Mouse (Mus musculus) retina, postnatal 7 days (tissue): ENCODE measurements around the gene Arhgap24.

ENCODE experiments used
- DNase-seq: peaks from one replicate; pipeline ENCODE4 v3.0.0-alpha.2; 2012; ENCODE audit warnings: low read depth, low spot score

Arhgap24 gene

GRCm38 (mm10) chr5:102481215-102482211 lies at the start of gene Arhgap24:
TSS of gene Arhgap24 (plus strand) at chr5:102481391.
- DNase-seq, result no peak

DNA sequence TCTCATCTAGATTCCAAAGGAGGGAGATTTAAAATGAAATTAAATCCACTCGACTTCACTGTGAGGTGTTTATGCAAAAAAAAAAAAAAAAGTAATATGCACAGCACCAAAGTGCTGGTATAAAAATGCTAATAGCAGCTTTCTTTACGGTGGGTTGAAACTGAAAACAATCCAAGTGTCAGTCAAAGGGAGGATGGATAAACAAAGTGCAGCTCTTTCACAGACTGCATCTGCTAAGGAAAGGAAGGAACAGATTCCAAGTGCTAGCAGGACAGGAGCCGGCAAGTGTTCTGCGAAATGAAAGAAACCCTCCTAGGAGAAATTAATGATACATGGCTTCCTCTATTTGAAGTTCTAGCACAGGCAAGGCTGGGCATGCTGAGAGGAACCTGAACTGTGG lies 47.0 kb upstream of the Arhgap24 start:
- DNase-seq, result no peak

- DNase-seq, result no peak
These were observed 44.6 kb upstream of the Arhgap24 start for GRCm38 (mm10) chr5:102436581-102436980.

DNA sequence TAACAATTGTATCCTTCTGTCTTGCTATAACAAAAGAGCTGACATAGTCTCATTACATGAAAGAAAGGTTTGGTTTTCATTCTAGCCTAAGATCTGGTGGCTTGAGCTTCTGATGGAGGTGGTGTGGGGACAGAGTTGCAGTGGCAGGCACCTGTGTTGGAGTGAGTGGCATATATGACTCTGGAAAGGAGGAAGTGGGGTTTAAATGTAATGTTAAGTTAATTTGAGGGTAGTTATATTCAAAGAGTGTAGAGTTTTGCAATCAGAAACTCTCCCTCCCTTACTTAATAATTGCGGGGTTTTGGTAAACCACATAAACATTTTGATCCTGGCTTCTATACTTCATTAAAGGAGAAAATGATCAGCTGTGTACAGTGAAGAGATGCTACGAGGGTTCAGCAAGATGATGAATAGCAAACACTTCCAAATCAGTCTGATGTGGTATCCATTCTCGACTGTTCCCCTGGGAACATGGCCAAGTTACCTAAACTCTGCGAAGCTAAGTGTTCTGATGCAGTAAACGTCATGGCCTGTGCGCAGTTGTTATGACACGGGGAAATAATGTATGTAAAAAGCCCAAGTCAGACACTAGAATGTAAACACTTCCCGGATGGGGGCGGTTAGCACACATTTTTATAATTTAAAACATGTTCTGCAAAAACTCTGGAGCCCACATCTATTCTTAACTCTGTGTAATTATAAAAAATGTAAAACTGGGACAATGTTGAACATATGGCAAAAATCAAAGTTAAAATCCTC lies 41.9 kb upstream of the Arhgap24 start:
- no peak for DNase-seq

GRCm38 (mm10) chr5:102447436-102447835 lies 33.8 kb upstream of the Arhgap24 start:
- DNase-seq, result no peak

GRCm38 (mm10) chr5:102450897-102451296 lies 30.3 kb upstream of the Arhgap24 start:
- DNase-seq, result no peak

GRCm38 (mm10) chr5:102452079-102452797 lies 29.0 kb upstream of the Arhgap24 start:
- DNase-seq, result no peak

- no peak for DNase-seq
These were observed 27.9 kb upstream of the Arhgap24 start for GRCm38 (mm10) chr5:102453324-102453723.

GRCm38 (mm10) chr5:102455247-102455646 lies 25.9 kb upstream of the Arhgap24 start:
- DNase-seq, result no peak

GRCm38 (mm10) chr5:102460452-102461197 lies 20.6 kb upstream of the Arhgap24 start:
- no peak for DNase-seq

DNA sequence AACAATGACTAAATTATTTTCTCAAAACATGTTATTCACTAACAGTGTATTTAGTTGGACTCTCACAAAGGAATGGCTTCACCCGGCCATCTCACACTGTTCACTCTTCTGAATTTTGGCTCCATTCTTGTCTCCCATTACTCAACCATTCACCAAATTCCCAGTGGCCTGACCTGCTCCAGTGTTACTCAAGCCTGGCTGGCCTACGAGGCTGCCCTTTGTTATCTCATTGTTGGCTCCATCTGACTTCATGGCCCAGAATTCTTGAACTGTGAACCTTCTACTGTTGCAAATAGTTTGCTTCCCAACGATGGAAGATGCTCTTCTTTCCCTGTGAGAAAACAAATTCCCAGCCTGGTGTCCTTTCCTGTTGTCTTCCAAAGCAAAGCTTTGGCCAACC lies 18.2 kb upstream of the Arhgap24 start:
- DNase-seq, result no peak

GRCm38 (mm10) chr5:102465372-102465771 lies 15.8 kb upstream of the Arhgap24 start:
- no peak for DNase-seq

GRCm38 (mm10) chr5:102468292-102468691 lies 12.9 kb upstream of the Arhgap24 start:
- DNase-seq, result no peak

- no peak for DNase-seq
These were observed 10.9 kb upstream of the Arhgap24 start for GRCm38 (mm10) chr5:102470284-102470683.

DNA sequence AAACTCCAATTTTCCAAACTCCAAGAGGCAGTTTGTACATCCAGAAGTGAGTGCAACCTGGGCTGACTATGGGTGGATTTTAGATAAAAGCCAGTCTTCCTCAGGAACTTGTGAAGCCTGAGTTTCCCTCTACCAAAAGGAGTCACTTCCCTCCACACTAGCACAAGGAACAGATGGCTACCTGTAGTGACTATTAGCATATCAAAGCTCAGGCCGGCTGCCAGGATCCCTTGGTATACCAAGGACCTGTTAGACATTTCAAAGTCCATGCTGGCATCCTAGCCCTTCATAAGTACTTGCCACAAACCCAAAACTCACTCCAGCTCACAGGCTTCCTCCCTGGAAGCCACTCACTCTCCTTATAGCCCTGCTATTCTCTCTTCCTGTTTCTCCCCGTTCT lies 3.1 kb upstream of the Arhgap24 start:
- no peak for DNase-seq

GRCm38 (mm10) chr5:102483285-102483975 lies 2.2 kb downstream of the Arhgap24 start:
- no peak for DNase-seq

DNA sequence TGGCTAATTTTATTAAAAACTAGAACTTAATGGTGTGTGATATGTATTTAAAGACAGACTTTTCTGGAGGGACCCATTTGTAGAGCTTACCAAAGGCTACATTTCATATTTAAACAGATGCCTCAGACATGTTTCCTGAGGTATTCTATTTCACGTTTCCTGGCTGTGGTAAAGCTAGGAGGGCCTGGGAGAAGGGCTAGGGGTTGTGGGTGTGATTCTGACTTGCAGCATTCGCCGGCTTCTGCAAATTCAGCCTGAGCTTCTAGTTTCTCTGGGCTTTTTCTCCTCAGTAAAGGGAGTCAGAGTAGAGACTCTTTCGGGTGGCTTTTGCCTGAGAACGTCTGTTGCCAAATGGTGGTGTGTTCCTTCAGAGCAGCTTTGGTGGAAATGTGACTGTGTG lies 10.4 kb downstream of the Arhgap24 start:
- no peak for DNase-seq

DNA sequence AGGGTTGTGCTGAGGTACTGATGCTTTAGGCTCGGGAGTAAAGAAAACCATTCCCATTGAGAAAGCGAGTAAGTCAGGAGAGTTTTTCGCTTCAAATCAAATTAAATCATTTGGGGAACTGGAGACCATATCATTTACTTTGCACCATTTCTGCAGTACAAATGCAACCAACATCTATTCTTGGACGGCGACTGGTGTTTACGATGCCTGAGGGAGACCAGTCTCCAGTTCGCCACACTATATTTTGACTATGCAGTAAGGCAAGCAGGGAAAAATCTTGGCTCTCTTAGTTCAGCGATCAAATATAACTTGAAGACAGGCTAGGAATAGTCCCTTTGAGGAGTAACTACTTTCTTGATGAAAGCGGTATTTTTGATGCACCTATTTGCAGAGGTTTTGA lies 11.0 kb downstream of the Arhgap24 start:
- DNase-seq, result no peak

DNA sequence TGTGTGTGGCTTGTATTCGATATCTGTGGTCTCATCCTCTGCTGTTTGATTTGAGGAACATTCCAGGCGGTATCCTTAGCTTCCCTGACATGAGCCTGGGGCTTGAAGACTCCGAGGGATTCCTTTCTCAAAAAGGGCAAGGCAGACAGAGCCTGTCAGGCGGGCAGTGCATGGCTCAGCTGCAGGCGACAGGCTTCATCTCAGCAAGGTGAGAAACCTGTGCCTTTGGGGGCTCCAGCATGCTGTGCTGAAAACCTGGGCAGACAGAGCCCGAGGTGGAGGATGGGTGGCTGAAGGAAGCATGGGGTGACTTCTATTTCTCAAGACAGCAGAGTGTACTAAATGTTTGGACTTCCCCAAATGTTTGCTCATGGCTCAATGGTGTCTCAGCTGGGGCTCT lies 13.6 kb downstream of the Arhgap24 start:
- no peak for DNase-seq

DNA sequence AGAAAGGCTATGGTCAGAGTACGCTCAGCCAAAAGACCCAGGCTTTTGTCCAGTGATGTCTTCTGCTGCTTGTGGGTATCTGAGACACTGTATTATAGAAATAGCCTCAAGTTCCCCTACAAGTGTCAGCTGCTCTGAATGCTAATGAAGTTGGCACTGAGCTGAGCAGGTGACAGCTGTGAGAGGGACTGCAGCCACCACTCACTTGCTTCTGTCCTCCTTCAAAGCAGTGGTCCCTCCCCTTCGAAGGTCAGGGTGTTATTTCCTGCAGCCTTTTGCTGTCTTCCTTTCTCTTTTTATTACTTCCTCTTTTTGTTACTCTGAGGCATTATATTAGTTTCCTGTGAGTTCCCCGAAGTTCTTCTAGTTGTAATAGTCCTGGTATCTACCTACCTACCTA lies 16.0 kb downstream of the Arhgap24 start:
- DNase-seq, result no peak

- DNase-seq, result no peak
These were observed 17.6 kb downstream of the Arhgap24 start for GRCm38 (mm10) chr5:102498747-102499146.
